Mouse (Mus musculus): Measurements from ENCODE around the gene Cd274. TPM values are rescaled to one million over a fixed set of nuclear protein-coding genes. Genes with fewer than 3 reads are reported as not detected.

Cd274 gene
- total RNA-seq, 2 experiments from 2014 or later: 4.3 to 12.5 TPM

DNA sequence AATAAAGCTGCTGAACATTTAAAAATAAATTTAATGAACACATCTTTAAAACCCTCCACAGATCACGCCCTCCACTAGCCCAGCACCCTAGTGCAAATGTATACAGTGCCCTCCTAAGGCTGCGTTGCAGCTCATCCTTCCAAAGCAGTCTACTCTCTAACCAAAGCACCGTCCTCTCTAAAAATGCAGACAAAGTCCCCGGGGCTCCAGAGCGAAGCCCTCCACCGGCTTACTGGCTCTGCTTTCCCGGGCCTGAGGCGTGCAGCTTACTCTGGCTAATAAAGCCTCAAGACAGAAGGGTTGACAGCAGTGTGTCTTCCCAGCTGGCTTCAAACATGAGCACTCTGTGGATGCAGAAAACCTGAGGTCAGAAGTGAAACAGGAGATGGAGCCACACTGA is 53.1 kb downstream of the Cd274 start:
- no peak for ATAC-seq (replicated peaks; ENCODE audit: poor library complexity)

GRCm38 (mm10) chr19:29422013-29422645 is 54.9 kb downstream of the Cd274 start:
- no peak for ATAC-seq (replicated peaks; ENCODE audit: poor library complexity)

- no peak for ATAC-seq (replicated peaks; ENCODE audit: poor library complexity)
Measured at GRCm38 (mm10) chr19:29422796-29423195, 55.5 kb downstream of the Cd274 start.

DNA sequence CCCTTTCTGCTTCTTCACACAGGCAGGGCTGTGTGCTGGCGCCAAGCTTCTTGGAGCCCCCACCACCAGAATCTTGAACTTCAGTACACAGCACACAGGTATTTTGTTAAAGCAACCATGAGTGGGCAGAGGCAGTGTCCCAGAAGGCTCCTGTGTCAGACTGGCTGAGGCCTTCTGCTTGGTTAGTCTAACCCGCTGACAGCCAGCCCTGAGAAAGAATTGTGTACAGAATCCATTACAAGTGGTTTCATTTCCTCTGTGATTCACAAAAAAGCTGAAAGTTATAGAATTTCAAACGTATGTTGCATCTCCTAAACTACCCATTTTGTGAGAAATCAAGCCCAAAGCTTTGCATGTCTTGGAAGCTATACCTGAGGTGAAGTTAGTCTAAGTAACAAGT is 63.3 kb downstream of the Cd274 start:
- ATAC-seq (replicated peaks; ENCODE audit: poor library complexity): peak; percentile 26; the same call in 1 of the 2 replicates

DNA sequence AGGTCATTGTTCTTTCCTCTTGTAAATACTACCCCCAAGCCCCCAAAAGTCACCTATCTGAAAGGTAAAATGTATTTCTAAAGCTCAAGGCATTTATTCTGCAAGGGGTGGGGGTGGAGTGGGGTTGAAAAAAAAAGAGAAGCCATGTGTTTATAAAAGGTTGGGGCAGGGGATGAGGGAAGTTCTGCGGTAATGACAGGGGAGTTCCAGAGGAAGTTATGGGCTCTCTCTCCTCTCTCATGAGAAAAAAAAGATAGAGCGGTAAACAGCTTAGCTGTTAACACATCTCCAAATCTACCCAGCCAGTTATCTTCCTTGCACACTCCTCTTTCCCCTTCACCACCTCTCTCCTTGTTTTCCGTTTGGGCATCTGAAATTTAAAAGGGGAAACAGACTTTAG is 63.7 kb downstream of the Cd274 start:
- ATAC-seq (replicated peaks; ENCODE audit: poor library complexity): peak; percentile 98

DNA sequence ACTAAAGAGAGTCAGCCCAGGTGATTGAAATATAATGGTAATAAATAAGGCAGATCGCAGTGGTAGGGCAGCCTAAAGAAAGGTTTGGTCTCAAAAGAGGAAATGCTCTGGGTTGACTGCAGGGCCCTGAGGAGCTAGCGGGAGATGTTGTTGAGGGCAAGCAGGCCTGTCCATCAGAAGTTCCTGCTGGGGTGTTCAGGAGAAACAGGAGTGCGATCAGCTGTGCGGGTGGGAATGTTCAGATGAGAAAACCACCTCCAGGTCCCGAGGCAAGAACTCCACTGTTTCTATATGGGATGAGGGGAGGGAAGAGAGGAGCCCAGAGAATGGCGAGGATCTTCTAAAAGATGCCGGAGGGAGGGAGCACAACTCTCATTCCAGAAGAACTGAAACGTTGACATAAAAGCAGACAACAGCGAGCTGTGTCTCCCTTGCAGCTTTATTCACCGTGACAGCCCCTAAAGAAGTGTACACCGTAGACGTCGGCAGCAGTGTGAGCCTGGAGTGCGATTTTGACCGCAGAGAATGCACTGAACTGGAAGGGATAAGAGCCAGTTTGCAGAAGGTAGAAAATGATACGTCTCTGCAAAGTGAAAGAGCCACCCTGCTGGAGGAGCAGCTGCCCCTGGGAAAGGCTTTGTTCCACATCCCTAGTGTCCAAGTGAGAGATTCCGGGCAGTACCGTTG is 69.7 kb downstream of the Cd274 start:
- ATAC-seq (replicated peaks; ENCODE audit: poor library complexity): no peak

Other genes with a start within 250 kb of the Cd274 start
- 41.2 and 41.7 TPM in 2 replicates for gene Jak2, start 115.6 kb upstream of the Cd274 start, total RNA-seq (2015)
- gene Jak2, start 115.6 kb upstream of the Cd274 start, total RNA-seq (2017): 36.7 and 43.8 TPM in 2 replicates
- 2.3 and 3.7 TPM in 2 replicates for gene Insl6, start 42.1 kb upstream of the Cd274 start, total RNA-seq (2015)
- gene Insl6, start 42.1 kb upstream of the Cd274 start, total RNA-seq (2017): 1.1 and 1.7 TPM in 2 replicates
- not detected in 2 replicates for gene Rln1, start 32.8 kb upstream of the Cd274 start, total RNA-seq (2015)
- gene Rln1, start 32.8 kb upstream of the Cd274 start, total RNA-seq (2017): not detected in 2 replicates
- gene Plgrkt, start 65 bp upstream of the Cd274 start, total RNA-seq (2015): 76.3 and 104 TPM in 2 replicates
- 69.7 and 79.1 TPM in 2 replicates for gene Plgrkt, start 65 bp upstream of the Cd274 start, total RNA-seq (2017)
- not detected in 2 replicates for gene Pdcd1lg2, start 43.5 kb downstream of the Cd274 start, total RNA-seq (2015)
- gene Pdcd1lg2, start 43.5 kb downstream of the Cd274 start, total RNA-seq (2017): not detected in 2 replicates
- 14.1 and 19.0 TPM in 2 replicates for gene Ric1, start 154.8 kb downstream of the Cd274 start, total RNA-seq (2015)
- 20.5 and 21.6 TPM in 2 replicates for gene Ric1, start 154.8 kb downstream of the Cd274 start, total RNA-seq (2017)